Mouse (Mus musculus) heart, embryonic 14.5 days (tissue): Measurements from ENCODE around the gene Gsn. TPM values are rescaled to one million over a fixed set of nuclear protein-coding genes. Genes with fewer than 3 reads are reported as not detected.
A peak's percentile ranks its signal among the peaks of the same experiment; 100 is the strongest.

Experiments
- ATAC-seq: fragments of 200-750 bp; cut with Nextera tagmentation; 2 replicates; pipeline ENCODE4 v1.8.0; 2017; ENCODE audit warnings: low read depth, moderate TSS enrichment; ENCODE audit not compliant: insufficient number of reproducible peaks, insufficient read depth, low FRiP score
- H3K27ac ChIP-seq, 2 experiments: fragments of 200-500 bp in 1 of 2; fragments of 300-500 bp in 1 of 2; sonication (generic) in 1 of 2; replicated peaks in 1 of 2; 2 replicates each; pipeline ENCODE4 v1.5.1; 2012 to 2014; ENCODE audit warnings: low read depth in 2 of 2, low read length in 2 of 2, control low read depth in 1 of 2, mild to moderate bottlenecking in 1 of 2, mixed read lengths in 1 of 2; ENCODE audit not compliant: control insufficient read depth in 1 of 2, insufficient read depth in 1 of 2
- H3K27me3 ChIP-seq: fragments of 300-500 bp; sonication (generic); 2 replicates; pipeline ENCODE4 v1.6.1; 2014; ENCODE audit warnings: mild to moderate bottlenecking, low read length, control low read depth; ENCODE audit not compliant: control insufficient read depth, insufficient read depth
- H3K36me3 ChIP-seq: fragments of 300-500 bp; sonication (generic); 2 replicates; pipeline ENCODE4 v1.6.1; 2014; ENCODE audit warnings: mild to moderate bottlenecking, control low read depth, low read length, mixed read lengths; ENCODE audit not compliant: control insufficient read depth, insufficient read depth
- H3K4me1 ChIP-seq, 2 experiments: fragments of 200-500 bp in 1 of 2; fragments of 300-500 bp in 1 of 2; sonication (generic) in 1 of 2; 2 replicates each; pipeline ENCODE4 v1.6.1; 2012 to 2014; ENCODE audit warnings: low read length in 2 of 2, control low read depth in 1 of 2, mixed read lengths in 1 of 2; ENCODE audit not compliant: control insufficient read depth in 2 of 2, insufficient read depth in 2 of 2
- H3K4me2 ChIP-seq: fragments of 300-500 bp; sonication (generic); 2 replicates; pipeline ENCODE4 v1.6.1; 2014; ENCODE audit warnings: mild to moderate bottlenecking, low read length
- H3K4me3 ChIP-seq, 2 experiments: fragments of 200-500 bp in 1 of 2; fragments of 300-500 bp in 1 of 2; sonication (generic) in 1 of 2; 2 replicates each; pipeline ENCODE4 v1.5.1; 2012 to 2014; ENCODE audit warnings: low read length in 2 of 2, mild to moderate bottlenecking in 2 of 2, control low read depth in 1 of 2, low read depth in 1 of 2, moderate library complexity in 1 of 2; ENCODE audit not compliant: control insufficient read depth in 1 of 2, insufficient read depth in 1 of 2
- H3K9ac ChIP-seq: fragments of 300-500 bp; sonication (generic); 2 replicates; pipeline ENCODE4 v1.6.1; 2014; ENCODE audit warnings: mild to moderate bottlenecking, low read length
- H3K9me3 ChIP-seq: fragments of 300-500 bp; sonication (generic); 2 replicates; pipeline ENCODE4 v1.6.1; 2016; ENCODE audit warnings: low read length, control low read depth; ENCODE audit not compliant: control insufficient read depth
- WGBS: fragments of 180-500 bp; shearing (Covaris S2); extraction: QIAGEN DNeasy Blood & Tissue Kit; methylation state at CpG from one replicate; pipeline ENCODE4 v1.1.7; 2014; 5-methylcytosine and 5-hydroxymethylcytosine counted together
- polyA plus RNA-seq: library from polyadenylated mRNA; unstranded; fragments of >200 nt; fragmentation: Nextera tagmentation; extraction: Ambion mirVana; gene quantifications from 2 replicates; pipeline ENCODE4 v1.2.1, GENCODE M21; 2014

Gsn gene
- polyA plus RNA-seq, 1 experiment from 2014 or later = 328 TPM

DNA sequence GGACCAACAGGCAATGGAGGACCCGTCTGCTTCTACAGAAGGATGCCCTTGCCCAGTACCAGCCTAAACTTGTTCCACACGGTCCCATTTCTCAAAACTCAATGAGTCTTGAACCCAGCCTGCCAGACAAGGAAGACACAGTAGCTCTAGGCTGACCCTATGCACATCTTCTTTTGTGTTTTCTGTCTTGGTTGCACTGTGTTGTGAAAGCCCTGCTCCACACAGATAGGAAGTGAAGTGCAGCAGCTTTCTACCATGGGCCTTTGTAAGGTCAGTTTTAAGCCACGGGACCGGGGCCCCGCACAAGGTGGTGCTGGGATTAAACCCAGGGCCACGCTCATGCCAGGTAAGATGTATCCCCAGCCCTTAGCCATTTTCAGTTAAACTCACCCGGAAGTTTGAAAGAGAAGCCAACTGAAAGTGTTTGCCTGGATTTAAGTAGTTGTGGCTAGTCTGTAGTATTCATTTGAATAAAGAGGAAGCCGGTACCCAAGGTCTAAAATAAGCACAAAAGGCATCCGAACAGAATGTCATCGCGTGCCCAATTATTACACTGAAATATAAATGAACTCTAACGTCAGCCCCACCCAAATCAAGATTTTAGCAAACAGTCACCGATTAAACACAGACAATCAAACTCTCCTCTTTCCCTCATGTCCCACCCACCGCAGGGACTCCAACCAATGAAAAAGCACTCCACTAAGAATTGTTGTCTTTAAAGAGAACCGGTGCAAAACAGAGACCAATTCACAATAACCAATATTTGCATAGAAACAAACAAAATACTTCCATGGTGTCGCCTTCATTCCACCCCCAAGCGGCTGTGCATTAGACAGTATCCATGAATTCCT is 23.4 kb upstream of the Gsn start:
- 0 out of 4 replicates have a peak overlapping the region, but pooled peaks have one; percentile 12 to 25 for H3K27ac ChIP-seq
- 57% methylated on average over 17 of the region's 17 CpGs for WGBS

DNA sequence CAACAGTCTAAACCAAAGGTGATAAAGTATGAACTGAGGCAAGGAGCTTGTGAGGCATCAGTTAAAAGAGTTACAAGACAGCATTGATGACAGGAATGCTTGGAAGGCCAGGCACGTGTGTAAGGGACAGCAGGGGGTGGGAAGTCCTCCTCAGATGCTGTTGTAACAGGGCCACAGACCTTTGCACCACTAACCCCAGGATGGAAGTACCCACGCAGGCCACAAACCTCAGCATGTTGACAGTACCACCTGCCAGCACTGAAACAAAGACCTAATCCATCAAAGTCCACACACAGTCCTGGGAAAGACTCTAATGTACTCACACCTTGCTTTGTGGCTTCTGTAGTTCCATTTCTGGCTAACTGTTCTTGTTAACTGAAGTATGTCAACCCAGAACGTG is 22.3 kb upstream of the Gsn start:
- Histone ChIP-seq H3K9ac (no peak overlapping the region), H3K9me3 (no peaks in the 10 kb centered on the region), H3K4me1 (peaks cover 20 to 41% of the 10 kb centered on the region in 2 experiments), H3K4me3 (no peak overlapping the region), H3K27me3 (no peaks in the 10 kb centered on the region), H3K4me2 (no peak overlapping the region), H3K27ac (no peak overlapping the region), H3K36me3 (no peaks in the 10 kb centered on the region)
- 27% methylated on average over 3 of the region's 3 CpGs for WGBS
- no peak for ATAC-seq

More for the DNA sequence above, 23.4 kb upstream of the Gsn start:
- Histone ChIP-seq H3K27me3 (no peaks in the 10 kb centered on the region), H3K4me1 (peaks cover 20 to 39% of the 10 kb centered on the region in 2 experiments), H3K4me3 (no peak overlapping the region), H3K9ac (no peak overlapping the region), H3K36me3 (no peaks in the 10 kb centered on the region), H3K9me3 (no peaks in the 10 kb centered on the region), H3K4me2 (no peak overlapping the region)
- no peak; the same call in 1 of the 2 replicates for ATAC-seq

DNA sequence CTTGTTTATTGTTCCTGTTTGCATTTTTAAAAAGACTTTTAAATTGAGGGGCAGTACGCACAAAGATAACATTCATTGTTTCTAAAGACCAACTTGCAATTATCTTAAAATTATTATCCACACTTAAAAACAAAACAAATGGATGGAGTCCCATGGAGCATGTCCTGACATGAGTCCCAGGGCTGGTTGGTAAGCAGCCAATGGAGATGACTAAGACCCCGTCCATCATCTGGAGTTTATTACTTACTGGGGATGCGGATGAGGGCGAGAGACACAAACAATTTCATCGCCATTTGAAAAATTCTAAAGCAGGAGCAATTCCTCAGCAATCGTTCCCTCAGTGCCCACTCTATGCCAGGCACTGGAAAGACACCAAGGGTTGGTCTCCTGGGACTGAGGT is 21.2 kb upstream of the Gsn start:
- H3K4me2 ChIP-seq = no peak overlapping the region
- no peak overlapping the region for H3K9ac ChIP-seq
- no peak overlapping the region for H3K27ac ChIP-seq
- no peaks in the 10 kb centered on the region for H3K36me3 ChIP-seq
- H3K4me3 ChIP-seq = no peak overlapping the region
- no peak for ATAC-seq
- H3K4me1 ChIP-seq = peaks cover 20 to 39% of the 10 kb centered on the region in 2 experiments
- WGBS = 77% methylated on average over 6 of the region's 6 CpGs
- no peaks in the 10 kb centered on the region for H3K27me3 ChIP-seq
- no peaks in the 10 kb centered on the region for H3K9me3 ChIP-seq

DNA sequence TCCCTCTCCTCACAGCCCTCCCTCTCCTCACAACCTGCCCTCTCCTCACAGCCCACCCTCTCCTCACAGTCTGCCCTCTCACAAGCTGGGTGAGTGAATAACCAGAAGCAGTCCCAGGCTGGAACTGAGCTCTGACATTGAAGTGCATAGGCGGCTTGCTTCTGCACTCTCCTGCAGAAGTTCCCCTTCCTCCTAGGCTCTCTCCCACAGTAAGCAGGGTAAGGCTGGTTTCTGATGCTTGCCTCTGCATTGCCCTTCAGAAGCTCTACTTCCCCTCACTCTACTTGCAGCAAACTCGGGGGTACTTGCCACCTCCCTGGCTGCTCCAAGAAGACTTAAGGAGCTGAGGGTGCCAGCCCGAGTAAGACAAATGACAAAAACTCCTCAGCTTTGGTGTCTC is 11.9 kb upstream of the Gsn start:
- no peak for ATAC-seq
- H3K4me3 ChIP-seq = no peak overlapping the region
- 41% methylated on average over 3 of the region's 3 CpGs for WGBS
- H3K36me3 ChIP-seq = no peaks in the 10 kb centered on the region
- no peak overlapping the region for H3K27ac ChIP-seq
- H3K27me3 ChIP-seq = no peaks in the 10 kb centered on the region
- H3K4me2 ChIP-seq = no peak overlapping the region
- no peak overlapping the region for H3K9ac ChIP-seq
- no peaks in the 10 kb centered on the region for H3K4me1 ChIP-seq
- H3K9me3 ChIP-seq = peaks cover 2% of the 10 kb centered on the region; the same call in 1 of the 2 replicates

DNA sequence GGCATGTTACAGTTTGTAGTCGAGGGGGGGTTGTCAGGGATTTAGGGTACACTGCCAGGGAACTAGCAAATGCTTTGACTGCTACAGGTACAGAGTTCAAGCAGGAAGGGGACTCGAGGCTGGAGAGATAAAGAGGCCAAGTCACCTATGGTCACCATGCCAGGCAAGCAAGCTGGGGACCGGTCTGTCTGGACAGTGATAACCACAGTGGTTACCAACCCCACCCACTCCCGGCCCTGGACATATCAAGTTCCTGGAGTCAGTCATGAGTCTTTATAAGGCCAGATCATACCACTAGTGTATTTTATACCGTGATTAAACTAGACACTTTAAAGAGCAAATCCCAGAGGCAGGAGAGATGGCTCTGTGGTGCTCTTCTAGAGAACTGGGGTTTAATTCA is 8.4 kb upstream of the Gsn start:
- WGBS = 54% methylated on average over 5 of the region's 5 CpGs
- H3K9ac ChIP-seq = no peak overlapping the region
- H3K4me3 ChIP-seq = no peak overlapping the region
- H3K27me3 ChIP-seq = no peaks in the 10 kb centered on the region
- H3K4me1 ChIP-seq = no peaks in the 10 kb centered on the region
- no peaks in the 10 kb centered on the region for H3K9me3 ChIP-seq
- H3K27ac ChIP-seq = no peak overlapping the region
- H3K36me3 ChIP-seq = no peaks in the 10 kb centered on the region
- no peak overlapping the region for H3K4me2 ChIP-seq
- ATAC-seq = no peak

DNA sequence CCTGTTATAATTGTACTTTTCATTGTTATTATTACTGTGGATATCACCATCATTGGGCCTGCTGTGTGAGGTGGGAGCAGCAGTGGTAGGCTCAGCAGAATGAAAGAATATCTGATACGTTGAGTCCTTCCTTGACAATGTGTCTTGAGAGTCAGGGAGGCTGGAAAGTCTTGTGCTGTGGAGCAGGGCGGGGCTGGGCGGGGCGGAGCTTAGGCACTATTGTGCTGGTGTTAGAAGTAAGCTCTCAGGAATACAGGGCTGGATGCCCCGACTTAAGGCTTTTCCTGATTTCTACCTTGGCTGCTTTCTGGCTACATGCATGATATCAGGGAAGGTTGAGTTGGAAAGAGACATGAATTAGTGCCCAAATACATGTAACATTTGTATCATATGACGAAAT is 3.4 kb upstream of the Gsn start:
- Histone ChIP-seq H3K27ac (no peak overlapping the region), H3K27me3 (no peaks in the 10 kb centered on the region), H3K4me3 (no peak overlapping the region), H3K4me1 (peaks cover 11 to 14% of the 10 kb centered on the region in 2 experiments), H3K9me3 (no peaks in the 10 kb centered on the region), H3K9ac (no peak overlapping the region), H3K4me2 (no peak overlapping the region), H3K36me3 (no peaks in the 10 kb centered on the region)
- ATAC-seq = no peak
- WGBS = 40% methylated on average over 6 of the region's 6 CpGs

DNA sequence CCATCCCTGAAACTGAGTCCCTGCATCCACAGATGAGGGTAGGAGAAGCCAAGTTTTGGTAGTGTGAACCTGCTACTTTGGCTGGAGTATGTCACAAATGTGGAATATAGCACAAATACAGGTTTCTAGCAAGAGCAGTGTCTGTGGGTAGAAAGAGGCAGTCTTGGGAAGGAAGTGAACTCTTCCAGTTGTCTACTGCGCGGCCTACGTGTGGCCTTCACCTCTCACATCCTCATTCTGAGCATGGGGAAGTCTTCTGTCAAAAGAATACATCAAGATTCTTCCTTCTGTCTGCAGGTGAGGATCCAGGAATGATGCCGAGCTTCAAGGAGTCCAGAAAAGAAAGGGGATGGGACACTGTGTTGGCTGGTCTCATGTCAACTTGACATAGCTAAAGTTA is 2.4 kb upstream of the Gsn start:
- Histone ChIP-seq H3K4me2 (no peak overlapping the region), H3K9ac (no peak overlapping the region), H3K36me3 (no peaks in the 10 kb centered on the region), H3K27ac (no peak overlapping the region), H3K4me1 (peaks cover 18 to 24% of the 10 kb centered on the region in 2 experiments), H3K9me3 (no peaks in the 10 kb centered on the region), H3K27me3 (no peaks in the 10 kb centered on the region), H3K4me3 (no peak overlapping the region)
- ATAC-seq = no peak
- WGBS = 90% methylated on average over 4 of the region's 4 CpGs

DNA sequence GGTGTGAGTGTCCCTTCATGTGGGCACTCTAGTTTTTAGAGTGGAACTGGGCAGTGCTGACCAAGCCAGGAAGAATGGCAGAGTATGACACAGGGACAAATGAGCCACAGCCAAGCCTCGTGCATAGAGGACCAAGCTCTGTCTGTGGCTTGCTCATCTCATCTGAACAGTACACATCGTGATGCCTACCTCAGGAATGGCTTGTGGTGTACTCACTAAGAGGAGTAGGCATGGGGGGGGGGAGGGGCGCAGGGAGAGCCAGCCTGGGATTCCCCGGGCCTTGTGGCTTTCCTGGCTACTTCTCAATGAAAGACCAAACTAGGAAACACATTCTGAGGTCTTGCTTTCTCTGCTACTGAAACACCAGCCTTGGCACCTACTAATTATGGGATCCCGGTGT is 1.2 kb upstream of the Gsn start:
- H3K4me3 ChIP-seq = no peak overlapping the region
- H3K36me3 ChIP-seq = no peaks in the 10 kb centered on the region
- no peak overlapping the region for H3K9ac ChIP-seq
- 67% methylated on average over 5 of the region's 5 CpGs for WGBS
- no peak overlapping the region for H3K4me2 ChIP-seq
- no peaks in the 10 kb centered on the region for H3K27me3 ChIP-seq
- H3K4me1 ChIP-seq = peaks cover 25 to 33% of the 10 kb centered on the region in 2 experiments
- no peaks in the 10 kb centered on the region for H3K9me3 ChIP-seq
- no peak for ATAC-seq
- H3K27ac ChIP-seq = no peak overlapping the region
